Mouse (Mus musculus): ENCODE data around the gene Aldob. TPM values are rescaled to one million over a fixed set of nuclear protein-coding genes. Genes with fewer than 3 reads are reported as not detected.
"Not testable (repeated sequence)": the region's sequence is repeated elsewhere in the genome, so short reads cannot be mapped to it uniquely, and the experiment has no call there.

Aldob gene
- total RNA-seq, 2 experiments from 2014 or later: not detected

DNA sequence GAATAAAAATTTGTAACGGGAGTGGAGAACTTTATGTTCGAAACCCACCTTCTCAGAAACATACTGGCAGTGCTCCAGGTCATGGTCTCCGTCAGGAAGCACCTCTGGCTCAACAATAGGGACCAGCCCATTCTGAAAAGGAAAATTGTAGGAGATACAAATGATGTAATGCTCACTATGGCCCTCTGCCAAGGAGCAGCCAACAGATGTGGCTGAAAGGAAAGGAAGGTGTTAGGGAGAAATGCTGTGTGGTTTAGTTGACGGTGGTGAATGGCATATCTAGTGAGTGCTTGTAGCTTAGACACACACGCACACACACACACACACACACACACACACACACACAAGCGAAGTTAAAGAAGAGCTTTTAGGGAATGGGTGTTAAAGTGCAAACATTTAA, 9.7 kb downstream of the Aldob start:
- no peak for ATAC-seq (replicated peaks; ENCODE audit: low FRiP score, poor library complexity, severe bottlenecking)

DNA sequence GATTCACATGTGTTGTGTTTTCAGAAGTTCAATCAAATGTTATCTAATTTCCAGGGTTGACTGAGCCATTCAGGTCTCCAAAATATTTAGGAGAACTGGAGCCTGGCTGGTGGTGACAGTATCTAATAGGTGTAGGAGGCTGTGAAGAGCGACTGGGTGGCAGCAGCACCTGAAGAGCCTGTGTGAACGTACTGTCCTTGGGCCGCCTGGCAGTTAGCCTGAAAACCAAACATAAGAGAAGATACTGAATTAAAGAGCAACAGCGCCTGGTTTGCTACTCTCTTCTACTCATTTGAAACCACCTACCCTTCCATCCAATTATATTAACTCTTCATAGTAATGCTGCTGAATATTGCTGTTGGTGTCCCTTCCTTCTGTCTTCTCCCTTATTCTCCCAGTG, 12.7 kb downstream of the Aldob start:
- ATAC-seq (replicated peaks; ENCODE audit: low FRiP score, poor library complexity, severe bottlenecking): no peak

DNA sequence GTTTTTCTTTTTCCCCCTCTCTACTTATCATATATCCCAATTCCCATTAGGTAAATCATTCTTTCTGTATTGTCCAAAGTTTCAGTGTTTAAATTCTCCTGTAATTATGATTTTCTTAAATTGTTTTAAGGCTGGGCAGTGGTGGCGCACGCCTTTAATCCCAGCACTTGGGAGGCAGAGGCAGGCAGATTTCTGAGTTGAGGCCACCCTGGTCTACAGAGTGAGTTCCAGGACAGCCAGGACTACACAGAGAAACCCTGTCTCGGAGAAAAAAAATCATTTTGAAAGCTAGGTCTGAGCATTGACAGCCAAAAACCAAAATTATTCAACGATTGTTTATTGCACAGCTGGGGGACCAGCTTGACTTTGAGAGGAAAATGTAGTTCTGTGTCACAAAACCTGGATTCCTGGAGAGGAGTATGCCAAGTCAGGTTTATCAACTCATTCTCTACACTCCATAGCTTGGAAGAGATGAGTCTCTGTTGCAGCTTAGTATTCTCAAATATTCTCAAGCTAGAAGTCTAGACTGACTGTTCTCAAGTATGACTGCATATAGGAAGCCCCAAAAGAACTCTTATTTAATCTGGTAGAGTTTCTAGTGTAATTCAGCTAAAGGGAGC, 13.6 kb downstream of the Aldob start:
- ATAC-seq (replicated peaks; ENCODE audit: low FRiP score, poor library complexity, severe bottlenecking): no peak

DNA sequence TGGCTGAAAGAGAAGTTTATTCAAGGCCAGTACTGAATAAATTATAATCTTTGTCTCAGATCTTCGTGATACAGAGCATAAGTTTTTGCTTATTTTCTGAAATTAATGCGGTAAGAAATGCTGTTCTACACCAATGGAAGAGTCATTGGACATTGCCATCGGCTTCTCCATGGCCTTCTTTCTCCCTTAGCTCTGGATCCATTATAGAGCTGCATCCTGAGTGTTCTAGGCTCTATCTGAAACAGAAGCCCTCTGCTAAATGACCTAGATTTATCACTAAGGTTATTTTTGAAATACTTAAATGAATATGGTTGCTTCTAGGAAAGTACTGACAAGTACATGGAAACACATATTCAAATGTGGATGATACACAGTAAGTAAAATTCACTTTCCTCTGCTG, 14.3 kb downstream of the Aldob start:
- ATAC-seq (replicated peaks; ENCODE audit: low FRiP score, poor library complexity, severe bottlenecking): no peak

DNA sequence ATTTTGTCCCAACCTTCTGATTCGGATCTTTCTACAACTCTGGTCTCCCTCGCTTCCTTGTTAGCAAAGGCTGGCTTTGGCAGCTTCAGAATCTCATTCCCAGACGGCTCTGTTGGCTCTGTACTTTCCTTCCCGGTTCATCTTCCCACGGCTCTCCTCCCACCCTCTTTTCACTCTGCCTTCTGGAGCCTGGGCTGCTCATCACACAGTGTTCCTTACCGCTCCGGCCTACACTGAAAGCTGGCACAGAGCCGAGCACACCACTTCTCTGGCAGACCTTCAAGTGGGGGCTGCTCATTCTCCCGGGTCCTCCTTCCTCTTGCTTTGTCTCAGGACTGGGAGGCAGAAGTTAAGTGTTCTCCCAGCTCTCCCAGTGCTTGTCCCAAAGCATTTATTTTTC, 26.8 kb downstream of the Aldob start:
- no peak for ATAC-seq (replicated peaks; ENCODE audit: low FRiP score, poor library complexity, severe bottlenecking)

DNA sequence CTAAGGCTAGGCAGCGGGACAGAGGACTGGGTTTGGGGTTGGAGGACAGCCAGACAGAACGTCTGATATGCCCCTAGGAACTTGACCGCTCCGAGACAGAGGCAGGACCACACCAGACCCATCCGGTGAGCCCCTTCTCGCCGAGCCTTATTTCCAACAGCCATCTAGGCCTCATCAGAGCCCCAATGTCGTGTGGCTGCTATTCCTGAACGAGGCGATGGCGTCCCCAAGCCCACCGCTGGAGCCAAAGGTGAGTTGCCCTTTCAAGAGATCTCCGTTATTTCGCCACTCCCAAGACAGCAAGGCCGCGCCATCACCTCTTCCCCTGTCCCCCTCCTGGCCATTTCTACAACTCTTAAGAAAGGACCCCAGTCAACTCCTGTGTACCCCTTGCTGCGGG, 28.0 kb downstream of the Aldob start:
- ATAC-seq (replicated peaks; ENCODE audit: low FRiP score, poor library complexity, severe bottlenecking): peak; percentile 55

DNA sequence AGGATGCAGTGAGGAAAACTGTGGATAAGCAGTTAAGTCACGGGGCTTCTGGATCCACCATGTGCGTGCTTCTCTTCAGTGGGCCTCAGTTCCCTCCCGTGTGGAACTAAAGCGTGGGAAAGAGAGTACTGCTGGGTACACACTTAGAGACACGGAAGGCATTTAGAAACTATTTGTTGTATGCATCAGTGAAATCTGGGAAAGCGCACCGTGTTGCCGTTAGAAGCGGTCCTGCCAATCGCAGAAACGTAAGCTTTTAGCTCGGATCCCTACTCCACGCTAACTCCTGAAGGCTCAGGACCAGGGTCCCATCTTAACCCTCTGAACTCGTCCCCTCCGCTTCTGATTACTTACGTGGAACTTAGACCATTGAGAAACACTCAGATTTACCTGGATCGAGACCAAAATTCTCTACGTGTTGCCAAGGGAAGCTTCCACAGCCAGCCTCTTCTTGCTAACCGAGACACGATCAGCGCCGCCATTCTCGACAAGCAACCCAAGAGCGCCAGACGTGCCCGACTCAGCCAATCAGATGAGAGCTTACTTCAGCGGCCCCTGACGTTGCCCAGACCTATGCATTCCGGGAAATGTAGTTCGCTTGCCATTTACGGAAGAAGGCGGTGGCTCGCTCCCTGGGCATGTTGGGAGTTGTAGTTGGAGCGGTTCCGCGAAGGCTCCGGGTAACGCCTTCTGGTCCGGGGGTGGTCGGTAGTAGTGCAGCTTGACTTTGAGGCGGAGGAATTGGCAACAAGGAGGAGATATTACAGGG, 28.6 kb downstream of the Aldob start, which contains the start of the genes Mrpl50 and Zfp189:
TSS of gene Mrpl50 (minus strand) at position 522 of the 769 bp plus-strand sequence.
TSS of gene Zfp189 (plus strand) at position 605 of the 769 bp plus-strand sequence.
- peak; percentile 98 for ATAC-seq (replicated peaks; ENCODE audit: low FRiP score, poor library complexity, severe bottlenecking)

DNA sequence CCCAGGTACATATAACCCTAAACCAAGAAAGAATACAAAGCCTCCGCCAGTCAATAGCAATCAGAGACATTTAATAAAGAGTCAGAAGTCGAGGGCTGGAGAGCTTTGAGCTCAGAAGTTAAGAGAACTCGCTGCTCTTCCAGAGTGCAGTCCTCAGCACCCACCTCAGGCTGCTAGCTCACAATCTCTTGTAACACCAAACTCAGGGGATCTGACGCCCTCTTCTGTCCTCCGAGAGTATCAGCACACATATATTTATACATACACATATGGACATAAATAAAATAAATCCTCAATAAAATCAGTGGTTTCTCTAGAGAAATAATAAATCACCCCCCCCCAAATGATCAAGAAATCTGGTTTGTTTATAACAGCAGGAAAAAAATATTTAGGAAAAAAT, 29.9 kb downstream of the Aldob start:
- ATAC-seq (replicated peaks; ENCODE audit: low FRiP score, poor library complexity, severe bottlenecking): no peak

DNA sequence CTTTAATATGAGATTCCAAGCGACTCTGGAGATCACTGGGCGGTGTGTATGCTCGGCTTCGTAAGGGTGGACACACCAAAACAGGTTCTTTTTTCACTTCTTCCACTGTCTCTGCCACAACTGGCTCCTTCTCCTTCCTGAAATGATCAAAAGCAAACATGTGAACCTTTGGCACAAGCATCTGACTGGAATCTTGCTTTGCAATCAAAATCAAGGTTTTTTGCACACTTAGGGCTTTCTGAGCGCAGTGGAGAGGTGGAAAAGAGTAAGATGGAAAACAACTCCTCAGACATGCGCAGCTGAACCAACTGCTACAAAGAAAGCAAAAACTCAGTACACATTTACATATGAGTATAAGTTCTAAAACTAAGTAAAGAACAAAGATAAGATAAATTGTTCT, 34.9 kb downstream of the Aldob start:
- ATAC-seq (replicated peaks; ENCODE audit: low FRiP score, poor library complexity, severe bottlenecking): no peak

DNA sequence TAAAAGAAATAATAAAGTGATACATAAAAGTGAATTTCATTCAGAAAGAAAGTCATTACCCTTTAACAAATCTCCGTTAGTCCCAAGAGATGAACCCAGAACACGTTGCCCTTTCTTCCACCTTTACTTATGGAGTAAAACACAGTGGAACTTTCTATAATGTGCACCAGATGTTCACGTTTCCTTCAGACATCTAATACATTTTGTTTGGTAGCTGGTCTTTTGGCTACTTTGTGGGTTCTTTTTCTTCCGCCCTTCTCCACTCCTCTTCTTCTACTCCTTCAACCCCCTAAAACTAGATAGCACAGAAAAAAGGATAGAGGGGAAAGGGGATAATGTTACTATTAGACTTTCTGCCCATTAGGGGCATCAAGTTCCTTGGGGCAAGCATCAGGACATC, 36.7 kb downstream of the Aldob start:
- ATAC-seq (replicated peaks; ENCODE audit: low FRiP score, poor library complexity, severe bottlenecking): no peak

DNA sequence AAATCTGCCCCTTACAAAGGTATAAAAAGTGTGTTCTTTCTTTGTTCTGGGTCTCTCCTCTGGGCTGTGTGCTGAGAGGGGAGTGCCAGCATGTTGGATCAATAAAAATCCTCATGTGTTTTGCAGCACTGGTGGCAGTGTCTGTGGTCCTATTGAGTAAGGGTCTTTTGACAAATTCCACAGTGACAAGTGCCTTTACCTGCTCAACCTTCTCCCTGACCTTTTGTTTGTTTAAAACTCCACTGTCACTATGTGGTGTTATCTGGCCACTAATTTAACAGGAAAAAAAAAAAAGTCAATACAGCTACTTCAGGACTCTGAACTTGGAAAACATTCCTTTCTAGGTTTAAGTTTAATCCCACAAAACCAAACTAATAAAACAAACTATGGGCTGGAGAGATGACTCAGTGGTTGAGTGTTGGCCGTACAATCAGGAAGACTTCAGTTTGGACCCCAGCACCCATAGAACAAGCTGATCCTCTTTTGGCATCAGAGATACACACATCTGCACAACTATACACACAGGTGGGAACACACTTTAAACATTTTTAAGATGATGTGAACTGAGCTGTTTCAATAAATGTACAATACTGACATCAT, 39.0 kb downstream of the Aldob start:
- ATAC-seq (replicated peaks; ENCODE audit: low FRiP score, poor library complexity, severe bottlenecking): not testable (repeated sequence)

DNA sequence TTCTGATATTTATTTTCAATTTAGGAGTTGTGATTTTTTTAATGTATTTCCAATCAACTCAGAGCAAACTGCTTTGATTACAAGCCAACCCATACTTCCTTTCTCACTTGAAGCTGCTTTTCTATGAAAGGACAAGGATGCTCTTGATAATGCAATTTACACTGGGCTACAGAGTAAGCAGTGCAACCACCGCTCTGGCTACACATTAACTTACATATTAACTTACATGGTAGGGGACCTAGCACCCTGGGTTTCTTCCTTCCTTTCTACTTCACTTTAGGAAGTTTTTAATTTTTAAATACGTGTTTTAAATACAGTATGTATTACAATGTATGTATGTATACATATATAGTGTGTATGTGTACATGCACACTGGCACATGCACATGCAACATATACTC, 40.2 kb downstream of the Aldob start:
- ATAC-seq (replicated peaks; ENCODE audit: low FRiP score, poor library complexity, severe bottlenecking): no peak

DNA sequence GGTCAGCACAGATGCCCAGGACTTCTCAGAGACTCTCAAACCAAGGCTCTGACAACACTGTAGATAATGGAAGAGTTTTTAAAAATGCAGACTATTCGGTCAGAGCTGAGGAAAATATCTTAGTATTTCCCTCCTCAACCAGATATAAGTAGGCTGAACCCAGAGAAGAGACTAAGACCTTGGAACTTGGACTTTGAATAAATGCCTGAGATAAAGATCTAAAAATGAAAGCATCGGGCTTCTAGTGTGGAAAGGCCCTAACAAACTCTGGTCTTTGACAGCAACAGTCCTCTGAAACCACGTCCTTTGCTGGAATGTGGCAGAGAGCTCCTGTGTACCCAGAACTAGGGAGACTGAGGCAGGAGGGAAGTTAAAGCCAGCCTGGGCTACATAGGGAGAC, 43.0 kb downstream of the Aldob start, which contains the start of gene Baat:
TSS of gene Baat (minus strand) at position 172 of the 400 bp plus-strand sequence.
- ATAC-seq (replicated peaks; ENCODE audit: low FRiP score, poor library complexity, severe bottlenecking): no peak

DNA sequence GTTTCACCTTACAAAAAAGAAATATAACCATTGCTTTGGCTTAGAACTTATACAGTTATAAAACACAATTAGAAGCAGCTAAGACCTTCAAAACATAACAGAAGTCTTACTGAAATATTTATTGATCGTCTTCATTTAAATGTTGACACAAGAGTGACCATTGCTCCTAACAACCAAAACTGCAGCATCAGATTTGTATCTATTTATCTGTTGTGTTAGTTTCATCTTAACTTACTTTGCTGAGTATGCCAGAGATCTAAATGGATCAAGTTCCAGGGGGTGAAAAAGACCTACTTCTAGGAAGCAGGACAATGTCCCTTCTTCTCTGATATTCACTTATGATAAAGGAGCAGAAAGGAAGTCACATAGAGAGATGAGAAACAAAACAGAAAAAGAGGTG, 45.8 kb downstream of the Aldob start:
- ATAC-seq (replicated peaks; ENCODE audit: low FRiP score, poor library complexity, severe bottlenecking): no peak

Other genes with a start within 250 kb of the Aldob start
- not detected in 2 replicates for gene Acnat2, start 141.4 kb downstream of the Aldob start, total RNA-seq (2015; ENCODE audit: low replicate concordance)
- not detected in 2 replicates for gene Acnat2, start 141.4 kb downstream of the Aldob start, total RNA-seq (2017; ENCODE audit: low replicate concordance)
- gene Acnat1, start 75.6 kb downstream of the Aldob start, total RNA-seq (2015; ENCODE audit: low replicate concordance): not detected in 2 replicates
- not detected in 2 replicates for gene Acnat1, start 75.6 kb downstream of the Aldob start, total RNA-seq (2017; ENCODE audit: low replicate concordance)
- 2.9 TPM in 1 of 2 replicates, not detected in the other for gene Baat, start 43.0 kb downstream of the Aldob start, total RNA-seq (2015; ENCODE audit: low replicate concordance)
- gene Baat, start 43.0 kb downstream of the Aldob start, total RNA-seq (2017; ENCODE audit: low replicate concordance): 0.51 and 1.8 TPM in 2 replicates
- gene Mrpl50, start 28.5 kb downstream of the Aldob start, total RNA-seq (2015; ENCODE audit: low replicate concordance): 22.2 and 27.0 TPM in 2 replicates
- gene Mrpl50, start 28.5 kb downstream of the Aldob start, total RNA-seq (2017; ENCODE audit: low replicate concordance): 9.5 and 13.5 TPM in 2 replicates
- 1.1 TPM in 1 of 2 replicates, not detected in the other for gene Zfp189, start 28.4 kb downstream of the Aldob start, total RNA-seq (2015; ENCODE audit: low replicate concordance)
- 0.98 and 3.6 TPM in 2 replicates for gene Zfp189, start 28.4 kb downstream of the Aldob start, total RNA-seq (2017; ENCODE audit: low replicate concordance)
- gene Tmem246, start 48.3 kb upstream of the Aldob start, total RNA-seq (2015; ENCODE audit: low replicate concordance): not detected in 2 replicates
- gene Tmem246, start 48.3 kb upstream of the Aldob start, total RNA-seq (2017; ENCODE audit: low replicate concordance): not detected in 2 replicates
- 40.0 and 42.3 TPM in 2 replicates for gene Rnf20, start 82.5 kb upstream of the Aldob start, total RNA-seq (2015; ENCODE audit: low replicate concordance)
- gene Rnf20, start 82.5 kb upstream of the Aldob start, total RNA-seq (2017; ENCODE audit: low replicate concordance): 67.5 and 80.0 TPM in 2 replicates
- gene Ppp3r2, start 132.5 kb upstream of the Aldob start, total RNA-seq (2015; ENCODE audit: low replicate concordance): not detected in 2 replicates
- not detected in 2 replicates for gene Ppp3r2, start 132.5 kb upstream of the Aldob start, total RNA-seq (2017; ENCODE audit: low replicate concordance)